Mouse (Mus musculus) layer of hippocampus, adult 11-12 months (tissue): ENCODE data around the gene Gm20388.

Experiments used
- DNase-seq: peaks from one replicate; pipeline ENCODE4 v3.0.0; 2022; ENCODE audit warnings: low spot score

Gm20388 gene

GRCm38 (mm10) chr8:122282035-122282358 lies 2371.4 kb downstream of the Gm20388 start, which contains the start of gene Zfpm1:
Zfpm1 (plus strand) TSS chr8:122282141.
- DNase-seq, result no peak

- DNase-seq, result no peak
Measured at GRCm38 (mm10) chr8:122282501-122283355, 2372.1 kb downstream of the Gm20388 start.

- peak; percentile 50 for DNase-seq
Measured at GRCm38 (mm10) chr8:122283356-122284202, 2372.9 kb downstream of the Gm20388 start.

GRCm38 (mm10) chr8:122284203-122284658 lies 2373.6 kb downstream of the Gm20388 start:
- peak; percentile 59 for DNase-seq

DNA sequence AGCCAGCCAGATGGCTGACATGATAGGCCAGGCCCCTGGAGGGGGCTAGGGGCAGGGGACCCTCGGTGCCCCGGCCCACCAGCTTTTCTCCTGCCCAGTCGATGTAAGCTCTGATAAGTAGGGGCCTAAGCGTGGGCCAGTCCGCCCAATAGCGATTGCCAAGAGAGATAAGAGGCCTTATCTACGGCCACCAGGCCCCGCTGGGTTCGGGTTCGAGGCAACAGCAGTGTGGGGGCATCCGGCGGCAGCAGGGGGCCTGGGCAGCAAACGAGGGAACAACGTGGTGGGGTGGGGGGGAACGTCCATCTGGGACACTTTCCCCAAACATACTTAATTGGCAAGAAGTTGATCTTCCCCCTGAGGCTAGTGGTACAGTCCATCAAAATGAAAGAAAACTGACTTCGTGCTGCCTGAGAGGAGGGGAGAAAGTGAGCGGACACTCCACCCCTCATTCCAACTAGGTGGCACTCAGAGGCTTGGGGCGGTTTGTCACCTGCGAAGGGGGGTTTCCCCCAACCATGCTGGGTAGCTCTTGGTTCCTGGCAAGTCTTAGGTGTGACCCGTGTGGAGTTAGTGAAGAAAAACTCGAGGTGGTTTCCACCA lies 2374.1 kb downstream of the Gm20388 start:
- DNase-seq, result no peak

DNA sequence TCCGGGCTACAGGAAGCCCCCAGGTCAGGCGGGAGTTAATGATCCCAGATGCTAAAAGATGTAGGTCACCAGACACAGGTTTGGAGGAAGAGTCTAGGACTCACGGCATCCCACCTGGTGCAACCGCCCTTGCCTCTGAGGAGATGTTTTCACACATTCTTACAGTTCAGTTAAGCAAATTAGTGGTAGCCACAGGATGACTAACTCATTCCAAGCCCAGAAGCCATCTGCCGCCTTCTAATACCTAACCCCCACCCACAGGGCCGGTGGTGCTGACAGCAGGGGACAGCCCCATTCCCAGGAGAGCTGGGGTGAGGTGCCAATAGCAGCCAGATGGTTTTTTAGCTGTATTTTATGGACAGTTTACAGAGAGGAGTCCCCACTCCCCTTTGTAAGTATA lies 2375.1 kb downstream of the Gm20388 start:
- DNase-seq, result no peak

DNA sequence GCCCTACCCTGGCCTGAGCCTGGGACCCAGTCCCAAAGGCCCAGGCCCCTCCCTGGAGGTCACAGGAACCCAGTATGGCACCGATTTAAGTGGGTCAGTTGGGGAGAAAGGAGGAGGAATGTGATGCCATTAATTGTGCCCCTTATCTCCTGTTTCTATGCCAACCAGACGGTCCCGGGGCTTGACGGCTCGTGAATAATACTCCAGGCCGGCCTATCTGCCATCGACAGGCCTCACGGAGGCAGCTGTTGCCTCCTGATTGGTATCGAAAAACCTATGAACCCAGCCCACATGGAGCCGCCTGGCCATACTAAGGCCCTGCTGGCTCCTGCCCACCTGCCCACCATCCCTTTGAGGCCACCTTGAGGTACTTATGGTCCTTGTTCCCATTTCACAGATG lies 2376.3 kb downstream of the Gm20388 start:
- no peak for DNase-seq

- DNase-seq, result no peak
Measured at GRCm38 (mm10) chr8:122287742-122288141, 2377.1 kb downstream of the Gm20388 start.

DNA sequence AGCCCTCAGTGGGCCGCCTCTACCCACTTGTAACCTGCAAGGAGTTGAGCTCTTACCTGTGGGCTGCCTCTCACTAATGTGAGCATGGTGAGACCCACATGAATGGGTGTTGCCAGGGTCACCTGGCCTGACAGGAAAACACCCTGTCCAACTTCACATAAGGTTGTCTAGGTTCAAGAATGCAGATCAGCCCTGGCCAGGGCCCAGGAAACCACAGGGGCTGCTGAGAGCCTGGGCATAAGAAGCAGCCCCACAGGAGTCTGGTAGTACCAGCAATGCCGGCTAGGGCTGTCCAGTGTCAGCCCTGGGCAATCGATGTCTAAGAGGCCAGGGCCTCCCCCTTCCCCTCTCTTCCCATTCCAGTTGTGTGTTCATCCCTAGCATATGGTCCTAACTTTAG lies 2377.7 kb downstream of the Gm20388 start:
- no peak for DNase-seq

DNA sequence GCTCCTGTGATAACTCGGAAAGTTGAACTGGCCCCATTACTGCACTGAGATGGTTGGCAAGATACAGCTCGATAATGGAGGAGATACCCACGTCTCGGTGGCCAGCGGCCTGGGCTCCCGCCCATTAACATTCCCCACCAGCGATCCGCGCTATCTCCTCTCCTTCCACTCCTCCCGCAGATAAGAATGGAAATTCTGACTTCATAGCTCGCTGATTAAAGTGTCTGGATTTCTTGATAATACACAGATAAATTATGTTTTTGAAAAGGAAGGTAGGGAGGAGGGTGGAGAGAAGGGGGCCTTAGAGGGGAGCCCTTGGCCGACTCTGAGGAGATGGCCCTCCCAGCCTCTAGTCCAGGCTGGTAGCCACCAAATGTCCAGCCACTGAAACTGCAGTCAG lies 2380.4 kb downstream of the Gm20388 start:
- DNase-seq, result no peak

DNA sequence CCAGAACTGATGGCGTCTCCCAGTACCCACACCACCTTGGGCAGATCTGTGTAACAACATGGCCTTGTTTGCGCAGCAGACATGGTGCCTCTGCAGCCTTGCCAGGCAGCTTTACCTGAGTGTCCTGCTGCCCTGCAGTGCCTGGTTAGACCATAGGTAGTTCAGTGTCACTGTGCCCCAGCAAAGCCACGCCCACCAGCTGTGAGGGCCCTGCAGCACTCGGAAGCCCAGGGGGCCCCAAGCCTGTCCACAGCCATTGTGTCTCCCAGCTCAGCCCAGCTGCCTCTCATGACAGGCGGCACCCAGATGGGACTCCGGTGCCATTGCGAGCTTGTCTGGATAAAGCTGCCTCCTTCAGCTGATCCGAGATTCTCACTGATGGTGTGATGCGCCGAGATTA lies 2380.9 kb downstream of the Gm20388 start:
- DNase-seq, result no peak

DNA sequence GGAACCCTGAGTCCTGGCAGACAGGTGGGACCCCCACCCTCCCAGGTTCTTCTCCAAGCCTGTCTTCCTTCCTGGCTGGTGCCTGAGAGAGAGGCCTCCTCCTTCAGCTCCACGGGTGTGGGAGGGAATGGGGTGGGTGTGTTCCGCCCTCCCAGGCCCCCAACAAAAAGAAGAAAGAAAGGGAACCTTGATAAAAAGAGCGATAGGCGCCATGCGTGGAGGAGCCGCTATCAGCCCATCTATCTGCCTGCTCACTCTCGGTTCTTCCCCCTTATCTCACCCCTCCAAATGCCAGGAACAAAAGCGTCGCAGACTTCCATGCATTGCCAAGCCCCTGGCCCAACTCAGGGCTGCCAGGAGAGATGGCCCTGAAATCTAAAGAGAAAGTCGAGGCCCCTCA lies 2382.8 kb downstream of the Gm20388 start:
- no peak for DNase-seq

DNA sequence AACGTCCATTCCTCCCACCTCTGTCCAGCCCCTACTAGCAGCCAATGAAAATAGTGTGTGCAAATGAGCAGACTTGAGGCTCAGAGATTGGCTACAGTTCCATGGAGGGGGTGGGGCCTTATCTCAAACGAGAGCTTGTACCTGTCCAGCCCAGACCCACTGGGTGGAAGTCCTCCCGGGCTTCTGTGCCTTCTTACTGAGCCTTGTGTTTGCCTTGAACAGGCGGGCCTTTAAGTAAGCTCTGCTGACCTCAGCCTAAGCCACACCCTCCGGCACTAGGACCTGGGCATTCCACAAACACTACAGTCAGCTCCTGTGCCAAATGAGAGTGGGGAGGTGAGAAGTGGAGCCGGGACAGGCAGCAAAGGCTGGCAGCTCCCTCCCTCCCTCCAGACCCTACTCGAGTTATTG lies 2383.6 kb downstream of the Gm20388 start:
- no peak for DNase-seq

GRCm38 (mm10) chr8:122295389-122295788 lies 2384.7 kb downstream of the Gm20388 start:
- DNase-seq, result no peak

DNA sequence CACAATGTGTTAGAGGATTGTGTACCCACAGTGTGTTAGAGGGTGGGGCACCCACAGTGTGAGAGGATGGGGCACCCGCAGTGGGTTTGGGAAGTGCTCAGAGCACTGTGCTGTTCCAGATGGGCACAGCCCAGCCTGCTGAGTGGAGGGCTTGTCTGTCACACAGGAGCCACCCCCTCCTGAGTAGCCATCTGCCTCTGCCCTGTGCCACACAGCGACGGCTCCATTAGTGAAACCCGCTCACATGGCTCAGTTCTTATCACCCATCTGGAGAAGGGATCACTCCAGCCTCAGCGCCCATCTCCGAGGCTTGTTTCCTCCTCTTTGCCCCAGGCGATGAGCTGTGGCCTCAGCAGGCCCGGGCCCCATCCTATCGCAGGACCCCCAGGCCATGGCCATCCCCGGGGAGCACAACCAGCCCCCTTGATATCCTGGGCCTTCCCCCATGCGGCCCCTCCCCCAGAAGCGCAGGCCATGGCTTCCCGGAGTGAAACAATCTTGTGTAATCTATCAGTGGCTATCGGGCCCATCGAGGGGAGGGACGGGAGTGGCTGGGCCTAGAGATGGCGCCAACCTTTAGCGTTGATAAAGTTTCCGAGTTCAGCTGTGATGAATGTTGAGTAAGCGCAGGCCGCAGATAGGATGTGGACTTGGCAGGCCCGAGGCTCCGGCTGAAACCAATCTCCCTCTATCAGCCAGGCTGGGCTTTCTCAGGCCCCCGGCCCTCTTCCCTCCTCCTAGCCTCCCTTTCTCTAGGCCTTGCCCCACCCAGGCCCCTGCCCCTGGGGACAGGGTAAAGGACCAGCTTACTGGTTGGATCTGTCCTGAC lies 2385.7 kb downstream of the Gm20388 start:
- DNase-seq, result peak; percentile 70

- DNase-seq, result no peak
Measured at GRCm38 (mm10) chr8:122299581-122300254, 2389.1 kb downstream of the Gm20388 start.

DNA sequence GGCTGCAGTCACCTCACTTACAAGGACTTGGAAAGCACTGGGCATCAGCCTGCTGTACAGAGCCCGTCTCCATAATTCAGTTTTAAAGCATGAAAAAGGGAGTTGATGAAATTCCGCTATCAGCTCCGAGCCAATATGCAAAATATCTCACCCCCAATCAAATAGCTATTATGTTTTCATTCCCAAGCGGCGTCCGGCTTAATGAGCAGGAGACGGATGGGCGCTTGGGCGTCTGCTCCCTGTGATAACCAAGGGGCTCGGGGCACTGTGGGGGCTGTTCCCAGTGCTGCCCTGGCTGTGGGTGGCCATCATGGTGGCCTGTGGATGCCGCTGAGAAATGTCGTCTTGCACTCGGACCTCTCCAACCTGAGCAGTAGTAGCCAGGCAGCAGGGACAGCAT lies 2390.4 kb downstream of the Gm20388 start:
- no peak for DNase-seq

GRCm38 (mm10) chr8:122301866-122302265 lies 2391.2 kb downstream of the Gm20388 start:
- DNase-seq, result no peak

DNA sequence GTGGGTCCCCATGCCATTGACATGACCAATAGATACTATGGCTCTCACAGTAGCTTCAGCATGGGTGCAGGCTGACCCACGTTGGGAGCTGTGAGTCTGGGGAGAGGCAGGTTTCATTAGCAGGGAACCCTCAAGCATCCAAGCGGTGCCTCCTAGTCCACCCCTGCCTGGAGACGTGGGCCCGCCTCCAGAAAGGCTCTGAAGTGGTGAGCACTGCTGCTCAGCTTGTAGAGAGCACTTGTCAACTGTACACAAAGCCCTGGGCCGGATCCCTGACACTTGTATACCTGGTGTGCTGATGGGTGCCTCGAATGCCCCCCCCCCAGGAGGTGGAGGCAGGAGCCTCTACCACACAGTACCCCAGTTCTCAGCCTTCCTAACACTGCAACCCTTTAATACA lies 2392.8 kb downstream of the Gm20388 start:
- DNase-seq, result no peak

DNA sequence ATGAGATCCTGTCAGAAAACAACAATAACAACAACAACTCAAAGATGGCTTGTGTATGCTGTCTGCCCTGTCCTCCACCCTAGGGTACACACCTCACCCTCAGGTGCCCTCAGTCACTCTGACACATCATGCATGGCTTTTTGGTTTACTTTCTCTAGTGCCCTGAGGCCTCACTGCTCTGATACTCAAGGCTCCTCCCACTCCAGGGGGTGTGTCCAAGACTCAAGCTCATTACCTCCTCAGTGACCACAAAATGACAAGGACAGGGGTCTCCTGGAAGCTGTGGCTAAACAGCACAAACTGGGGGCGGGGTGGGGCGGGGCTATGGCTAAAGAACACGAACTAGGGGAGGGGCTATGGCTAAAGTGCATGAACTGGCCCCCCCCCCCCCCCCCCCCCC lies 2393.4 kb downstream of the Gm20388 start:
- no peak for DNase-seq
